Mouse (Mus musculus) mature B cell (primary cell): ENCODE data around the gene Rreb1.

Source experiments
- in situ Hi-C: fragments of 300-500 bp; cut with MboI; formaldehyde crosslinking; loops from 2 replicates; pipeline ENCODE4 v1.14.3; 2019

The Rreb1 gene

GRCm38 (mm10) chr13:37778147-37778593, at the start of gene Rreb1:
TSS of gene Rreb1 (plus strand) at chr13:37778400.
- in situ Hi-C loops = no loop called here

DNA sequence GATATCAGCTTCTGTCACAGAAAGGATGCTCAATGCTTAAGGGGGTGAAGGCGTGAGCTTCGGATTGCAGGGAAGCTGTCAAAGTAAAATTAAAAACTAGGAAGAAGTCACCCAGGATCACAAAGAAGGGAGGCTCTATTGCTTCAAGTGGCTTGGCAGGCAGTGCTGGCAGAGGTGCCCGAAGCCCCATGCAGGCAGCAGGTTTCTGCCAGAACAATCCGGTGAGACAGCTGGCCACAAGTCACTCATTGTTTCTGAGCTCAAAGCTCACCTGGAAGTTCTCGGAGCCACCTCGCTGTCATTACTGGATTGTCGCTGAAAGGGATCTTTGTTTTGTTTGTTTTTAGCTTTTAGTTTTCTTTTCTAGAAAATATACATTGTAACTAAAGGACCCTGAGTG, 49.6 kb upstream of the Rreb1 start:
- in situ Hi-C loops = no loop called here

- in situ Hi-C loops = no loop called here
Measured at GRCm38 (mm10) chr13:37731914-37732693, 46.1 kb upstream of the Rreb1 start.

- in situ Hi-C loops = no loop called here
Measured at GRCm38 (mm10) chr13:37734501-37734900, 43.7 kb upstream of the Rreb1 start.

GRCm38 (mm10) chr13:37740111-37740510, 38.1 kb upstream of the Rreb1 start:
- in situ Hi-C loops = no loop called here

DNA sequence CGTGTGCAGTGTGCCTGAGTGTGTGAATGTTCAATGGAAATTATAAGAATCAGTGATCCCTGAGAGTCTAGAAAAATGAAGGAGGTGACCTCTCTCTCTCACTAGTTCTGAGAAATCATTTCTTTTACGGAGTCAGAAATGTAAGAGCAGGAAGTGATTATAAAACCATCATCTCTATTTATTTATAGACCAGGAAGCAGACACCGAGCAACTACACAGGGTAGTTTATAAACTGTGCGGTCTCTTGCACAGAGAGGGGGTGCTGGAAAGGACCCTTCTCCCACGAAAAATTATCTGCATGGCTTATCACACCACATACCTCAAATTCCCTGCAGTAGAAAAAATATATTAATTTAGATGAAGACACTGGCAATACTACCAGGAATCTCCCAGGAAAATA, 37.4 kb upstream of the Rreb1 start:
- in situ Hi-C loops = no loop called here

- in situ Hi-C loops = no loop called here
Measured at GRCm38 (mm10) chr13:37742248-37742647, 36.0 kb upstream of the Rreb1 start.

GRCm38 (mm10) chr13:37747504-37747903, 30.7 kb upstream of the Rreb1 start:
- in situ Hi-C loops = no loop called here

GRCm38 (mm10) chr13:37749485-37749884, 28.7 kb upstream of the Rreb1 start:
- in situ Hi-C loops = no loop called here

GRCm38 (mm10) chr13:37751154-37751950, 26.8 kb upstream of the Rreb1 start:
- in situ Hi-C loops = no loop called here

DNA sequence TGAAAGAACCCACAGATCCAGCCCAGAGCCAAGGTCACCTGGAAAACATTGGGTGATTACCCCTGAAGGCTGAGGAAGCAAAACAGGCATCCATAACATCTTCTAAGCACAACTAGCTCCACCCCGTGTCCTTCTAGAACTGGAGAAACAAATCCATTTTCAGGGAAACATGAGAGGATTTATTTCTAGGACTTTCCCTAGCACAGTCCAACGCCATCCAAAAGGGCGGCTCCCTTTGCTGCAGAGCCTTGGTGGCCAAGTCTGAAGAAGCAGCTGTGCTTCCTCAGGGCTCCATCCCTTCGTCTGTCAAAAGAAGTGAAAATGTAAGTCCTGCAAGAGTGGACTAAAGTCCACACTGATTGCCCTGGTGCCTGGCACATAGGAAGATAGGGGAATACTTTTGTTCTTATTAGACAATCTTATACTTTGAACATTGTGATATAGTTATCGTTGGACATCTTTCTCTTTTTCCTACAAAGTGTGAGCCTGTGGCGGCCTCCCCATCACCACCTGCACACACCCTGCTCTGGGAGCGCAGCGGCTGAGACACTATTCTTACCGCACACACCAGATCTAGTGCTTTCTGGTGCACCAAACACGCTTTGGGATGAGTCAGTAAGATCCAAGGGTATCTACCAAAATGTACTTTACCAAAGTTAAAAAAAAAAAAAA, 18.7 kb upstream of the Rreb1 start:
- in situ Hi-C loops = no loop called here

DNA sequence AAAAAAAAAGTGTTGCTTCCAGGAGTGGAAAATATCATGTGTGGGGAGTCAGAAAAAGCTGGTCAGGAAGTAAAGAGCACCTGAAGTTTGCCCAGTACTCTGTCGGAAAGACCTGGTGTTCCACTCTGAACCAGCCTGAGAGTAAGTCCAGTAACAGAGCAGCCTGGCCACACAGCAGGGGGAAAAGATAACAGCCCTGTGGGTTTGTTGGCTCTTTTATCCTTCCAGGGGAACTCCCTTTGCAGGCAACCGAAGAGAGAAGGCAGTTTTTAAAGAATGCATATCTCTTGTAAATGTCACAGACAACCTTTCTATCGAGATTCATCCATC, 18.2 kb upstream of the Rreb1 start:
- in situ Hi-C loops = no loop called here

DNA sequence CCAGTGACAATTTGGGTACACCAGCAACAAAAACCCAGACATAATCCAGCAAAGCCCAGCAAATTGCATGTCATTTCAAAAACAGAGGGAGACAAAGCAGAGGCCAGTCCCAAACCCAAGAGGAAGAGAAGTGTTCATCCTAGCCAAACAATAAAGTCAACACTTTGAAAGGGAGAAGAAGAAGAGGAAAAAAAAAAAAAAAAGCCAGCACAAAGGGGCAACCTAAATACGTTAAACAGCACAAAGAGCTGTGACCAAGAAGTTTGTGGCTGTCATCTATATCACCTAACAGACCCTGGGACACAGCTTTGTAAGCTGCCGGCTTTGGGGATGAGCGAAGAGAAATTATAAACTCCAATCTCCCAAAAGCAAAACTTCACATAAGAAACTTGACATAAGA, 17.8 kb upstream of the Rreb1 start:
- in situ Hi-C loops = no loop called here

DNA sequence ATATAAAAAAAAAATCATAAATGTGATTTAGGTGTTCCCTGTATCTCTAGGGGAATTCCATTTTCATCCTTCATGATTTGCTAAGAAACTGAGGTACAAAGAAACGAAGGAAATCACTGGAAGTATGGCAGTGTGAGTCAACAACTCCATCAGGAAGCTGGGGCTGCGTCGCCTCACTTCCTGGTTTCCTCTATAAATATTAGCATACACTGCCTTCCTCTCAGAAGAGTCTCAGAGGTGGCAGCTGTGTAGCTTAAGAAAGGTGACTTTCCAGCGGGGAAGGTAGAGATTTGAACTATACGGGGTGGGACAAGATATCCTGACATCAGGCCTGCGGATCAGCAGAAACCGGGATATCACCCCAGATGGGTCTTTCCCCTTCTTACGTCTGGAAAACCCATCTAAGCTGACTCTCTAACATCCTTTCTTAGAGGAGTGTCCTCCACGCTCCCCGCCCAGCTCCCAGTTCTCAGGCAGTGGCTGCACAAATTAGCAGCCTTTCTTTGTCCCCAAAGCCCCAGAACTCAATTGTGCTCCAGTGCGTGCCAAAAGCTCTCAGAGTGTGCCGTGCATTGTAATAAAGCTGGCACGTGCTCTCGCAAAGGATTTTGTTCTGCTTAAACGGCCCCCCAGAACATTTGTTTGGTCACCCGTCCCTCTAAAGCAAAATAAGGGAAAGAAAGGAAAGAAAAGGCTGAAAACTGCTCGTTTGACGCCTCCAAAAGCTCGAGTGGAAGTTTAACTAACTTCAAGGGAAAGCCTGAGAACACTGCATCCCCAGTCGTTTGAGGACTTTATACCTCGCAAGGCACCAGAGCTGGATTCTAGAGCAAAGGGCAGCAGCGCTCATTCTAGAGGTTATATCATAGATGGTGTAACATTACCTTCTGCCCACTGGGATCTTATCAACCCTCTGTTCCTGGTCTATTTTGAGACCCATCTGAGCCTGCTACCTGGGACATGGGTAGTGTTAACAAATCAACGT, 17.0 kb upstream of the Rreb1 start:
- in situ Hi-C loops = no loop called here

DNA sequence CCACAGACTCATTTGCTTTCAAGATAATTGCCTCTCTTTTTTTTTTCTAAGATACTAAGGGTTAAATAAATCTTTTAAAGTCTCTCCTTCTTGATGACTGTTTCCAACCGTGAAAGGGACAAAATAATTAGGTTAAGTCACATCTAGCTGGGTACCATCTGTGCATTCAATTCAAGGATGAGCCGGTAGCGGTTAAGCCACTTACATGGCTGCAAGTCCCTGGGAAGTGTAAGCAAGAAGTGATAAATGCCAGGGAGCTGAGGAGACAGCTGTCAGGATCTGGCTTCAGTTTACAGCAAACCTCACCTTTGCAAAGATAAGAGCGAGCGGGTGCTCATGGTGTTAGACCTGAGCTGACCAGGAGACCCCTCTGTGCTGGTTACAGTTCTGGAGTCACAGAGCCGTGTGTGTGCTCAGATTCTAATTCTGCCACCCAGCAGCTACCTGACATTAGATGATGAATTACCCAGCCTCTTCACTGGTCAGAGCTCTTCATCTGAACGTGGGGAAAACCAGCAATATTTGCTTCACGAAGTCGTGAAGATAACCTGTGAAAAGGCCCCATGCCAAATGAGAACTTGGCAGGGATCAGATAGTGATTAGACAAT, 14.3 kb upstream of the Rreb1 start:
- in situ Hi-C loops = no loop called here

GRCm38 (mm10) chr13:37769777-37770176, 8.4 kb upstream of the Rreb1 start:
- in situ Hi-C loops = no loop called here

DNA sequence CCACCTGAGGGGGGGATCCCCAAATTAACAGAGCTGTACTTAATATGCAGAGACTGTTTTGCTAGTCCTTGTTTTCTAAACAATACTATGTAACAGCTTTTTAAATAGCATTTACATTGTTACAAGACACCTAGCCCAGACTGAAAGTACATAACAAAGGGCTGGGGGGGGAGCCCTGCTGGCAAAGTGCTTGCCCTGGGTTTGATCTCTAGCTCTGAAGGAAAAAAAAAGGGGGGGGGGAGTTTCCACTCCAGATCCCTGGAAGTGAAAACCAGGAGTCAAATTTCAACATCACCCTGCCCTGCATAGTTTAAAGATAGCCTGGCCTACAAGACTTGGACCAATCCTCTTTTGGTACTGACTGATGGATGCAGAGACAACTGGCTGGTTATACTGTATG, 4.7 kb upstream of the Rreb1 start:
- in situ Hi-C loops = no loop called here

GRCm38 (mm10) chr13:37776675-37777074, 1.5 kb upstream of the Rreb1 start:
- in situ Hi-C loops = no loop called here

- in situ Hi-C loops = no loop called here
Measured at GRCm38 (mm10) chr13:37777351-37778146, 651 bp upstream of the Rreb1 start.

GRCm38 (mm10) chr13:37778594-37779231, 513 bp downstream of the Rreb1 start:
- in situ Hi-C loops = no loop called here
